Mouse (Mus musculus): ENCODE results near the gene Emilin2.

The Emilin2 gene

DNA sequence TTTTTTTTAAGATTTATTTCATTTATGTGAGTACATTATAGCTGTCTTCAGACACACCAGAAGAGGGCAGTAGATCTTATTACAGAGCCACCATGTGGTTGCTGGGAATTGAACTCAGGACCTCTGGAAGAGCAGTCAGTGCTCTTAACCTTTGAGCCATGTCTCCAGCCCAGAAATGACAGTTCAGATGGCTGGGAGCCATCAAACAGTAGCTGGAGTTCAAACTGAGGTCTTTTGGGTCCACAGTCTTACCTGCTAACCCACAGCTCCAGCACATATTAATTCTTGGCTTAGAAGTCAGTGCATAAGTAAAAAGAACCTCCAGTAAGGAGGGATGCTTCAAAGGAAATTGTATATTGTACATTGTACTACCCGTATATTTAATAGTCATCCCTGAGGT is 102.9 kb downstream of the Emilin2 start:
- ATAC-seq (ENCODE audit: insufficient number of reproducible peaks, low FRiP score, low TSS enrichment) = no peak

DNA sequence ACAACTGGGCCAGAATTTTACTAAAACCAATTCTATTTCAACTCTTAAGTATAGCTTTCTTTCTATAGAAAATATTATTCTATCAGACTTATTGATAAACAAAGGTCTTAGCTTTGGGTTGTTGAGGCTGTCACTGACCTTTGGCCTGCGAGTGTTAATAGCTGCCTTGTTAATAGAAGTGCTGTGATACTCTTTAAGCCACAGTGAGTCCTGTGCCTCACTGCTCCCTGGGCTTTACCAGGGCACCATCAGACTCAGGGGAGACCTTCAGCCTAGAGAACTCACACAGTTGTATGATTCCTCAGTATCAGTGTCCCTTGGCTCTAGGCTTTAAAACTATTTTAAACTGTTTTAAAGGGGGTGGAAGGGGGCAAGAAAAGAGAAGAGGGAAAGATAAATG is 103.4 kb downstream of the Emilin2 start:
- no peak for ATAC-seq (ENCODE audit: insufficient number of reproducible peaks, low FRiP score, low TSS enrichment)

DNA sequence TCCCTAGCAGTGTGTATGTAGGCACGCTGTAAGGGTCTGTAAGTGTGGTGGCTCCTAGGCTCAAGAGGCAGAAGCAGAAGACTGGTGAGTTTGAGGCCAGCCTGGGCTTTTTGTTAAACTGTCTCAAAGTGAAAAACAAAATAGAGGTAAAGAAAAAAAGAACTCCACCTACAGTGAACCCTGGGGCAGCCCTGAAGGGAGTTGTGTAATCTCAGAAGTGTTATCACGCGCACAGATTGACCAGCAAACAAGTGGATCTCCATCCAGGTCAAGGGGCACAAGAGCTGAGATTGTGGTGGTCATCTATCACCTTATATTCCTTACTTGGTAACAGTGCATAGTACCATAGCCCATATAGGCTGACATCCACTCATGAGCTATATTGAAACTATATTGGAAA is 104.5 kb downstream of the Emilin2 start:
- no peak for ATAC-seq (ENCODE audit: insufficient number of reproducible peaks, low FRiP score, low TSS enrichment)

DNA sequence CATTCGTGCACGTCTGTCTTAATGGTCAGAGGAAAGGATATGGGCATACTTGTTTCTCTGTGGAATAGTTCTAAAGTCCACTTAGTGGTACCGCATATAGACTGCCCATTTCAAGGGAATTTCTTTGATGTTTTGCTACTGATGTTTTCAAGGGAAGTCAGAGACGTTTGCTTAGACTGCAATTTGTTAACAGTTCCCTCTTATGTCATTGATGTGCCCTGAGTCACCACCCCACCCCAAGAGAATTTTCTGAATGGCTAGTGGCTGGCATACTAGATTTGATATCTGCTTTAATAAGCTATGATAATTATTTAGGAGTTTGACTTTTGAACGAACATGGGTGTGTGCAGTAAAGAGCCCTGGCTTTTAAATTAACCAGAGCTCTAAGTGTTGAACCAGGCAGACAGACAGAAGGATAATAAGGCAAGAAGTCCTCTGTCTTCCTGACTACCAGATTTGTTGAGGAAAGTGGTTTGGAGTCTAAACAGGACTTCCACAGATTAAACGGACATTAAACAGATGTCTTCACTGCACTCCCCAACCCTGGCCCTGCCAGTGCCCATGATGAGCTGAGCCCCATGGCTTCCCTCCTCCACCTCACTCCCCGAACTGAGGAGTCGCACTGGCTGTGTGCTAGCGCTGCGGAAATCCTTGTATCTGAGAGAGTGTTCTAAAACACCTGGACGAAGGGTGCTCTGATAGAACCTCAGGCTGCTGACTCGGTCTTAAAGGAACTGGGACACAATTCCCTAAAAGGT is 105.5 kb downstream of the Emilin2 start:
- no peak for ATAC-seq (ENCODE audit: insufficient number of reproducible peaks, low FRiP score, low TSS enrichment)

DNA sequence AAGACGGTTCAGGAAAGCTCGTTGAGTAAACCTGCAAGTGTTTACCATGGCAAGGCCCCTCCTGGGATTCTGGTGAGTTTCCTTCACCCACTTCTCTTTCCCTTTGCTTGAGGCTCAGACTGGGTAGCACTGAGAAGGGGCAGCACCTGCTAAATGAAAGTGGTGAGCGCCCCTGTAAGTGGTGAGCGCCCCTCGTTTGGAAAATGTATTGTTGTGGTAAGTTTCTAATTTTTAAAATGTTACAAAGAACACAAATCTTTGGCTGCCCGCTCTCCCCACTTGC is 107.0 kb downstream of the Emilin2 start:
- no peak for ATAC-seq (ENCODE audit: insufficient number of reproducible peaks, low FRiP score, low TSS enrichment)

DNA sequence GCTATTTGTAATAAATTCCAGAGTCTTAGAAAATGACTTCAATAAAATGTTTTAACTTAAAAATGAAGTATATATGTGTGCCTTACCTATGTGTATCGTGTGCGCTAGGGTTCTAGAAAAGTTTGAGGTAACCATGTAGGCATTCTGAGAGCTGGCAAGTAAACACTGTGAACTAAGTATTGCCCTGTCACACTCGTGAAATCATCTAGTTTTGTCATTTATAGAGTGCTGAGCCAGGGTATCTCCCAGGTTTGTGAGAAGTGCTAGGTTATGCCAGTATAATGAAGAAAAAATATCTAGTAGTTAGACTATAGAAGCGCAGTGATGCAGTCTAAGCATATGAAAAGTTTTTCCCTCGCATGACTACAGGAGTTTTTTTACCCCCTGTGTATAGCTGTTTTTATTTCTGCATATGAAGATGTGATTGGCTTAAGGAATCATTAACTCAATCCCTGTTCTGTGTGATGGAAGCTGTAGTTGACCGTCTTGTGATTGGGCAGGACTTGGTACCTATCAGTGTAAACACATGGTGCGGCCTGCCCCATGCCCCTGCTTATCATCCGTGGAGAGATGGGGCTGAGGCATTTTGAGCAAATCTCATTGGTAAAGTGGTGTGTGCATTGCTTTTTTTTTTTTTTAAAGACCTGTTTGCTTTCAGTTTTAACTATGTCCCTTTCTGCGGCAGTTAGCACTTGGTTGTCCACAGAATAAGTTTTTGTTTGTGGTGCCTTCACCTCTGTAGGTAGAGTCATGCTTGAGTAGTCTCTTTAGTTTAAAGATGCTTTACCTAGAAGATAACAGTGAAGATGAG is 107.6 kb downstream of the Emilin2 start:
- ATAC-seq (ENCODE audit: insufficient number of reproducible peaks, low FRiP score, low TSS enrichment) = no peak
